Mouse (Mus musculus): ENCODE measurements around the gene Thsd7b.

The Thsd7b gene

DNA sequence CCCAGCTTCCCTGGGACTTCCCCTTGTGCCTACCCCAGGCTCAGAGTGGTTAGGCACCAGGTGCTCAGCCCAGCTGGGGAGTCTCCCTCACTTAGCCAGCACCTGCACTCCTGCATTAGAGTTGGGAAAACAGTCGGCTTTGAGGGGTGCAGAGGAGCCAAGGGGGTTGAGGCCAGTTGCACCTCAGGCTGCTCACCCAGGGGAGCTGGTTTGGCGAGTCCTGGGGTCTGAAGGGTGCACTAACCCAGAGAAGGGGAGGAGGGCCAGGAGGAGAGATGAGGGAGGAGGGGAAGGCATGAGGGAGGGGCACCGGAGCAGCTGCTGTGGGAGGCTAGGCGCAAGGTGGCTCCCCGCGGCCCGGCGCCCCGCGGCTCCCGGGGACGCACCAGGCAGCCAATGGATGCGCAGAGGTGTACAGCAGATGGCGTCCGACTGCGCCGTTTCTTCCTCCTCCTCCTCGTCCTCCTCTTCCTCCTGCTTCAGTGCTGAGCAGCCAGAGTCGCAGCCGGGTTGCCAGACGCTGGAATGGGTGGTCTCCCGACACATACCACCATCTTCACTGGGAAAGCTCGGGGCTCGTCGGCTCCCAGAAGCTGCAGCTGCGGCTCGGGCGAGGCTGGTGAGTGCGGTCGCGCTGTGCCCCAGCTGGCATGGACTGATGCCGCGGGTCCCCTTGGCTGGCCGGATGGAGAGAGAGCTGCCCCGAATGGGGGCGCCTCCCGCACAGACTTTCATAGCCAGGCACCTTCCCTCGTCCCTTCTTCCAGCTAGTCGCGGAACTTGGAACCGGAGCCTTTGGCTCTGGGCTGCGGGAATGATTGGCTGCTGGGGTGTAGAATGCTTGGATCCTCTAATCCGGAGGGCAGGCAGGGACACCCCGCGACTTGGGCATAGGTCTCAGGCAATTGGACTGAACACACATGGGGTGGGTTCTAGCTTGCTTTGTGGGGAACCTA, at the start of gene Thsd7b:
Gene Thsd7b, plus strand, starts transcription at position 321 of the 956 bp plus-strand sequence.
- peak; percentile 3 to 6 for DNase-seq

DNA sequence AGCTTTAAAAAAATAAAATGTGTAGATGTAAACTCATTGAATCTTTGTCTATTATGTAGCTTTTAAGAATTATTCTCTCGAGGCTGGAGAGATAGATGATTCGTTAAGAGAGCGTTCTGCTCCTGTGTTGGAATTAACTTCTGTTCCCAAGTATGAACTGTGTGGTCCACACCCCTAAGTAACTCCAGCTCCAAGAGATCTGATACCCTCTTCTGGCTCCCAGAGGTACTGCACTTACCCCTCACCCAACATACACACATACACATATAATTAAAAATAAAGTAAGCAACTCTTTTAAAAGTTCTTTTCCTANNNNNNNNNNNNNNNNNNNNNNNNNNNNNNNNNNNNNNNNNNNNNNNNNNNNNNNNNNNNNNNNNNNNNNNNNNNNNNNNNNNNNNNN, 28.8 kb upstream of the Thsd7b start:
- no peak for DNase-seq

DNA sequence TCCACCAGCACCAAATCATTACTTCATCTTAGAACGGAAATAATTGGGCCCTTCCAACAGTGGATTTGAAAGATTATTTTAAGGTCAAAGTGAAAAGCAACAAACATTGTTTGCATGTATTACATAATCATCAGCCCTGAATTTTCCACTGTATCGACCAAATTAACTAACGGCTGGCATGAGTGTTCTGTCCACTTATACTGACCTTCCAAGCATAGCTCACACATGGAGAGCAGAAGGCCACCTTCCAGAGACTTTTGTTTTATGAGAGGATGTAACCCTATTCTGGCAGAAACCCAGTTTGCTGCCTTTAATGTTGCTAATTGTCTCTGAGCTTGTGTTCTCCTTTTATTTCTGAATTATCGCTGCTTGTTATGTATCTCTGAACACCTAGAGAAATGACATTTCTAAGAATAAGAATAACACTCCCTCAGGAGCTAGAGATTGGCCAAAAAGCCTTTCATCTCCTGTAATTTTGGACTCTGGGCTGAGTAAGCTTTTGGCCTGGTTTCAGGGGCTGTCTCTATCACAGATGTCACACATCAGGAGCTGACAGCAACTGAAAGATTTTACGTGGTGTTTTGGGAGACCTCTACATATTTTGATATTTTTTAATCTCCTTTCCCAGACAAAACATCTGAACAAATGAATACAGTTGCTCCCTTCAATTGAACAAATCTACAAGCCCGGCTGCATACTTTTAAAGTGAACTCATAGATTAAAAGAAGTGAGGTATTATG, 22.2 kb upstream of the Thsd7b start:
- DNase-seq = no peak

DNA sequence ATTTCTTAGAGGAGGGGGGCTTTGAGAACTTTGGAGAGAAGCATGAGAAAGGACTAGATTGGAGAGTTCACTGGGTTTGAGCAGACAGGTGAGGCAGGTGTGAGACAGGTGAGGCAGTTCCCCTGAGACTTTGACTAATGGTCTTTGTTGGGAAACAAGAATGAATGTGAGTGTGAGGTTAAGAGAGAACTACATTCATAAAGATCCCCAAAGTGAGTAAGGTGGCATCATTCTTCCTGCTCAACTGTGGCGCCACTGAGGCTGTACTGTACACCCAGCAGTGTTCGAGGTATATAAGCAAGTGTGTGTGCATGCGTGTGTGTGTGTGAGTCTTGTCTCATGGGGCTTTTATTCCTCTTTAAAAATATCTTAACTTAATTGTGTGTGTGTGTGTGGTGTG, 6.4 kb upstream of the Thsd7b start:
- no peak for DNase-seq

- no peak for DNase-seq
These were observed 31.1 kb downstream of the Thsd7b start for GRCm38 (mm10) chr1:129304173-129304572.

GRCm38 (mm10) chr1:129324388-129324787, 51.3 kb downstream of the Thsd7b start:
- no peak for DNase-seq

DNA sequence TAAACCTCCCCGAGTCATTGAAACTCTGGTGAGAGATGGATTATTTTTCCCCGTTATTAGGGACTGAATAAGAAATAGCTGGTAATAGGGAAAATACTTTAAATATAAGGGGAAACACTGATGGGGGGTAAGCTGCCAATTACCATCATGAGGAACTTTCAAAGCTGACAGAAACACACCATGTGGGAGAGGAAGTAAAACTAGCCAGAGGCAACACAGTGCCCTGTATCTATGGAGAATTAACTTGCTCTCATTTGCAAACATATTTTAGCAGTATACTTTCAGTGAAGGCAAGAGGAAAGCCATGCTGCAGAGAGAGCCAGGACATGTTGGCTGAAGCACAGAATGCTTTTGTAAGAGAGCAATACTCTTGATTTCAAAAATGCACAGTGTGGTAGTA, 51.7 kb downstream of the Thsd7b start:
- DNase-seq = no peak

GRCm38 (mm10) chr1:129356631-129357030, 83.5 kb downstream of the Thsd7b start:
- no peak for DNase-seq

DNA sequence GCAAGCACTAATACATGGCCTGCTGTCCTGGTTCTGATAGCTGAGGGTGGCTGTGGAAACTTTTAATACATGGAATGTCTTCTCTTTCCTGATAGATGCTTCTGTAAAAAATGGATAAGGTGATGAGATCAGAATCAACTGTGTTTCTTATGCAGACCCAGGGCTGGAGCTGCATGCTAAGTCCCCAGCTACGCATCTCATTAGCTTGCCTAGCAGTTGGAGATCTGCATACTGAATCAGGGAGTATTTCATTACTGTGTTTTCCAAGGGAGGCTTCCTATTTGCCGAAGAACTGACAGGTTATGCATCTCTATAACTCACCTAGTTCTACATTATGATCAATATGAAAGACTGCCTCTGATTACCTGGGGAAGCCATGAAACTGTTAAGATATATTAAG, 84.3 kb downstream of the Thsd7b start:
- no peak for DNase-seq

- no peak for DNase-seq
These were observed 90.3 kb downstream of the Thsd7b start for GRCm38 (mm10) chr1:129363368-129363767.

GRCm38 (mm10) chr1:129364828-129365227, 91.7 kb downstream of the Thsd7b start:
- DNase-seq = no peak

GRCm38 (mm10) chr1:129365590-129365989, 92.5 kb downstream of the Thsd7b start:
- no peak for DNase-seq

DNA sequence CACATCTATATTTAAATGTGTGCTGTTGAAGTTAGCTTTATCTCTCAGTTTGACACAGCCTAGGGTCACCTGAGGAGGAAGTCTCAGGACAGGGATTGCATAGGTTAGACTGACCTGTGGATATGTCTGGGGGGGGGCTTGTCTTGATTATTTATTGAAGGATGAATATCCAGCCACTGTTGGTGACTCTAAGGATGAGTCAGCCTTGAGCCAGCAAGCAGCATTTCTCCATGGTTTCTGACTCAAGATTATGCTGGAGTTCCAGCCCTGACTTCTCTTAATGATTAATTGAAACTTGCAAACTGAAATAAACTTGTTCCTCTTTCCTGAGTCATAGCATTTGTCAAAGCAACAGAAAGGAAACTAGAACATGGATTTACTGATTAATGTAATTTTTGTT, 113.4 kb downstream of the Thsd7b start:
- no peak for DNase-seq

- no peak for DNase-seq
These were observed 138.5 kb downstream of the Thsd7b start for GRCm38 (mm10) chr1:129411584-129411983.

DNA sequence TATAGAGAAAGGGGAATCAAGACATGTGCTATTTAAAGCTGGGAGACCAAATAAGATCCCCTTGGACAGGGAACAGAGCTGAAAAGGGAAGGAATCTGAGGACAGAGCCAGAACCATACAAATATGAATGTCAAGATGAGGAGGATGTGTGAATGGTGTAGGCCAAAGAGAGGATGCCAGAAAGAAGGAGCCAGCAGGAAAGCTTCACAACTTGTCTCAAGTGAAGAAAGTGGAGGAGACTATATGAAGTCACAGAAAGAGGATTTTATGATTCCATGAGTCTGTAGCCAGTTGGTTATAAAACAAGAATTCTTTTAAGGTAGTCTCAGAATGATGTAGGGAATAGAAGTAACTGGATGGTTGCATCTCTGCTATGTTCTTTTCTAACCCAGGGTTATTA, 148.5 kb downstream of the Thsd7b start:
- no peak for DNase-seq

DNA sequence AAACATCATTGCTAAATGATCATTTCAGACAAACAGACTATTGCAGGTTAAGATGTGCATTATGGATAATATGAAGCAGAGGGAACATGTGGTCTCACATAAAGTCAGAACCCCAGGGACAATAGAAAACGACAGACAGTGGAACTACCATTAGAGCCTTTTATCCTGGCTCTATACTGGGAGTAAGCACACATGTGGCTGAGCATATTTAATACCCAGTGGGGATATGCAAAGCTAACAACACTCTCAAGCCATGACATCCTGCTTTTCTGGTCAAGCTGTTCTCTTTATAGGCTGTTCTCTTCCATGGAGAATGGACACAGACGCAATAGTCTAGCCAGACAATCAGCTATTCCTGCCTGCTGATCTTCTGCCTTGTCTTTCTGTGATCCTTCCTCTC, 191.3 kb downstream of the Thsd7b start:
- DNase-seq = no peak

- DNase-seq = no peak
These were observed 200.4 kb downstream of the Thsd7b start for GRCm38 (mm10) chr1:129473504-129473903.

DNA sequence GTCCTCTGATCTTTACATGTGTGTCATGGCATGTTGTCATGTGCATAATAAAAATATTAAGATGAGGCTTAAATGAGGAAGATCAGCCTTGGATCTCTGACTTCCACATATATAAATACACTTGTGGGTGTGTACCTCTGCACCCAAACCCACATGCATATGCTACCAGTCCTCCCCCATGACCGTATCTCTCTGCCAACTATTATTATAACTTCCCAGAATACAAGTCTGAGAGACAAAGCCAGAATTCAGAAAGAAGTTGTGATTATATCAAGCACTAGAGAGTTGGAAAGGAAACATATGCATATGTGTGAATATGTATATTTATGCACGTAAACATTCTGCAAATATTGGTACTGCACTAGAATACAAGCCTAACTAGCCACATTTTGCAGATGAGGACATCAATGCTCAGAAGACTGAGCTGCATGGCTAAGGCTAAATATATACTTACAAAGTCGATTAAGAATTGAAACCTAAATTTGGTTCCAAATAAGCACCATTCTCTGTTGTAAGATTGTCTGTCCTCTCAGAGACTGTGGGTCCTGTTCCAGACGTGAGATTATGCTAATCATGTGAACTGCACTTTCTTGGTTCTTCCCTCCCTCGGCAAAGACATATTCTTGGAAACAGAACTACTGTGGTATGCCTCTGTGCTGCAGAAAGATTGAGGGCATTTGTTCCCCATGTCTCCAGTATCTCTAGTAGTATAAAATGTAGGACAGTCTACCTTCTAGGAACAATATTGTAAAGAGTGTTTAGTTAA, 211.3 kb downstream of the Thsd7b start:
- DNase-seq = no peak

- no peak for DNase-seq
These were observed 218.0 kb downstream of the Thsd7b start for GRCm38 (mm10) chr1:129491136-129491535.

DNA sequence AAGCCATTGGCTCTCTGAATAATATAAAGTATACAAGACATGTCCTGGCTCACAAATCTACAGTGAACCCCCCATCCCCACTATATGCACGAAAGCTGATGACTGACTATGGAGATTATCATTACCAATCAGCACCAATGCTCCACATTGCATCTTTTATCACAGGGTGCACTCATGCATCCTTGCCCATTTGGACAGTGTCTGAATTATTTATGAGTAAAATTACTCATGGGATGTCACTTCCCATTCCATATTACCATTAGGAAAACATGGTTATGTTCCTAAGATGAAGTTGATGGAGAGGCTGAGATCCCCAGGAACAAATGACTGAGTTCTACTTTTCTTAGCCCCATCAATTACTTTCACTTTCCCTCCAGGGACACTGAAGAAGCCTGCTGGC, 220.8 kb downstream of the Thsd7b start:
- DNase-seq = no peak

- DNase-seq = no peak
These were observed 228.6 kb downstream of the Thsd7b start for GRCm38 (mm10) chr1:129501707-129502106.

GRCm38 (mm10) chr1:129516379-129516778, 243.3 kb downstream of the Thsd7b start:
- no peak for DNase-seq

DNA sequence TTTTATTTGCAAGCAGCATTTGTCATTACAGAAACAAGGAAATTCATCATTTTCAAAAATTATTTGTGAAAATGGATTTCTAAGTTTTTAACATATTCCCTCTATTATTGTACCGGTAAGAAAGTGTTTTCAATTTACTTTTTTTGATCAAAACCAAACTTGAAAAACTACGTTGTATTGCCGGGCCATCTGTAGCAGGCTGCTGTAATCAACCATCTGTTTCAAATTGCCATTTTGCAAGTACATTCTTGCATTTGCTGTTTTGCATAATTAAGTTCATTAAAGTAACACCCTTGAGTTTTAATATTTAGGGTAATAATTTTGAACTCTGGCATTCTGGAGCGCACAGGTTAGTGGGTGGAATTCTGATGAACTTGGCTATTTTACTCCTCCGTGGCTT, 246.6 kb downstream of the Thsd7b start:
- no peak for DNase-seq
